Mouse (Mus musculus): ENCODE measurements around the gene Gm43191. TPM values are rescaled to one million over a fixed set of nuclear protein-coding genes. Genes with fewer than 3 reads are reported as not detected.

The Gm43191 gene
- polyA plus RNA-seq, 1 experiment from 2014 or later = not detected

DNA sequence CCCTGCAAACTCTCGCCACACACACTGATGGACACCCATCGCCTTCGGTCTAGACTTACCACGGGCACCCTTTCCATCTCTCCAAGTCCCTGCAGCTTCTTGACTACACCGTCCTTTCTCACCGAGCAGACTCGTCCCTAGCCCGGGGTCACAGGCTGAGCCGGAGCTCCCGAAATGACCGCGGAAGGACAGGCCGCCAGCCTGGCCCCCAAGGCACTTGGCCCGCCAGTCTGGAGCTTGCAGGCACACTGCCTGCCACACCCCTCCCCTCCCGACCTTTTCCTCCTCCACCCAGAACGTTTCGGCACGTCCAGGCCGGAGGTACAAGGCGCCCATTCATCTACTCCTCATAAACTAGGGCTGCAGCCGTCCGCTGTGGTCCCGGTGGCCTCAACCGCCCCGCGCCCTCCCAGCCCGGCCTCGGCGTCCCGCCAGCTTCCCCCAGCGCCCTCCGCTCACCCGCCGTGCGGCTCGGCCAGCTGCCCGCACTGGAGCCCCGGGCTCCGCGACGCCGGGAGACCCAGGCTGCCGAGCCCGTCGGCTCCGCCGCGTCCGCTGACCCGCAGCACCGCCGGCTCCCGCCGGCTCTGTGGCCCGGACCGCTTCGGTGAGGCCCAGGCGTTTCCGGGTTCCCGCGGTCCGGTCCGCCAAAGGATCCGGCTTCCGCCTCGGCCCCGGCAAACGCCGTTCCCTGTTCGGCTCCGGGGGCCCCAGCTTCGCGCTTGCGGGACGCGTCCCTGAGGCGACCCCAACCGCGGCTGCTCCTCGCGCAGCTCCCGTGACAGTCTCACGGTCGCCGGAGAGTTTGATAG is 30.8 kb upstream of the Gm43191 start:
- under 1% methylated on average over 77 of the region's 85 CpGs for WGBS (ENCODE audit: insufficient replicate concordance)
- H3K27ac ChIP-seq (ENCODE audit: low read depth, low read length) = peak overlapping the region; percentile 72
- H3K4me2 ChIP-seq = peak overlapping the region; percentile 89
- H3K36me3 ChIP-seq (ENCODE audit: control insufficient read depth, insufficient read depth, low read length) = no peaks in the 10 kb centered on the region
- peak; percentile 84 for ATAC-seq (replicated peaks; ENCODE audit: insufficient number of reproducible peaks, low FRiP score, low TSS enrichment)
- no peaks in the 10 kb centered on the region for H3K27me3 ChIP-seq (ENCODE audit: control insufficient read depth, insufficient read depth, low read length)
- peak overlapping the region; percentile 88 for H3K9ac ChIP-seq (ENCODE audit: low read depth, low read length)
- peak overlapping the region; percentile 79 for H3K4me3 ChIP-seq (ENCODE audit: low read depth, low read length)
- peaks cover 8% of the 10 kb centered on the region for H3K4me1 ChIP-seq (ENCODE audit: control insufficient read depth, insufficient read depth, low read length)
- no peaks in the 10 kb centered on the region for H3K9me3 ChIP-seq (replicated peaks; ENCODE audit: control insufficient read depth, low read length)

DNA sequence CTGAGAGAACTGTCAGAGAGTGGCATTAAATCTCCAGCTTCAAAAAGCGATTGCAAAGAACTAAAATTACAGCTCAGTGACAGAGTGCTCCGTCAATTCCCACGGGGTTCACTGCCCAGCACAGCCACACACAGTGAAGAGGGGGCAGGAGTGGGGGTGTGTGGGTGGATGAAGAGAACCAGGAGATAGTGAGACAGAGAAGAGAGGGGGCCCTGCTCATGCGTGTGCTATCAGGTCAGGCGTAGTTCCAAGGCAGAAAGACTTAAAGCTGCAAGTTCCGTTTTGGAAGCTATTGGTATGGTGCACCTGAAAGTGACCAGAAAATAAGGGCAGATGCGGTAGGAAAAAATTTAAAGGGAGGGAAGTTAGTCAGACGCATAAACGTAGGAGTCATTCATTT is 29.9 kb upstream of the Gm43191 start:
- H3K9ac ChIP-seq (ENCODE audit: low read depth, low read length) = peak overlapping the region; percentile 88
- peak overlapping the region; percentile 89 for H3K4me2 ChIP-seq
- H3K27me3 ChIP-seq (ENCODE audit: control insufficient read depth, insufficient read depth, low read length) = no peaks in the 10 kb centered on the region
- no peak overlapping the region for H3K27ac ChIP-seq (ENCODE audit: low read depth, low read length)
- WGBS (ENCODE audit: insufficient replicate concordance) = 27% methylated on average over 9 of the region's 9 CpGs
- H3K36me3 ChIP-seq (ENCODE audit: control insufficient read depth, insufficient read depth, low read length) = no peaks in the 10 kb centered on the region
- H3K4me3 ChIP-seq (ENCODE audit: low read depth, low read length) = peak overlapping the region; percentile 79
- no peaks in the 10 kb centered on the region for H3K9me3 ChIP-seq (replicated peaks; ENCODE audit: control insufficient read depth, low read length)
- peaks cover 8% of the 10 kb centered on the region for H3K4me1 ChIP-seq (ENCODE audit: control insufficient read depth, insufficient read depth, low read length)
- ATAC-seq (replicated peaks; ENCODE audit: insufficient number of reproducible peaks, low FRiP score, low TSS enrichment) = peak; percentile 63; the same call in 1 of the 2 replicates

DNA sequence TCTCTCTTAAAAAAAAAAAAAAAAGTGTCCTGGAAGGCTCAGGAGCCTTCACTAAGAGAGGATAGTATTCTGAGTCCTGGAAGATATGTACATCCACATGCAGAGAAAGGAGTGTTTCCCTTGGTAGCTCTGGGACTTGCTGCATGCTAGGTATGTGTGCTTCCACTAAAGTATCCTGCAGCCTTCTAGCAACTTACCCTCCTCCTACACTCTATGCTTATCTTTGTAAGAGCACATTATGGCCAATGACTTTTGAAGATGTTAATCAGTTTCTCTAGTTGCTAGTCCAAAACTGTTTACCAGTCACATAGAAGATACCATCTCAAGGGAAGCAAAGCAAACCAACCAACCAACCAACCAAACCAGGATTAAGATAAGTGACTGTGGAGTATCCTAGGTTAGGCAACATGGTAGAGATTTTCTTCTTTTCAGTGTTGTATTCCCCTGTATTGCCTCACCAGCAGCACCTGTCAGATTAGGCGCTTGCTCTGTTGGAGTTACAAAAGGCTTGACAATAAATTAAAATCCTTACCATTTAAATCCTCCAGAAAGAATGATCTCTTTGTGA is 24.7 kb upstream of the Gm43191 start:
- no peaks in the 10 kb centered on the region for H3K36me3 ChIP-seq (ENCODE audit: control insufficient read depth, insufficient read depth, low read length)
- H3K27me3 ChIP-seq (ENCODE audit: control insufficient read depth, insufficient read depth, low read length) = no peaks in the 10 kb centered on the region
- no peak overlapping the region for H3K9ac ChIP-seq (ENCODE audit: low read depth, low read length)
- no peak overlapping the region for H3K4me3 ChIP-seq (ENCODE audit: low read depth, low read length)
- H3K4me1 ChIP-seq (ENCODE audit: control insufficient read depth, insufficient read depth, low read length) = peaks cover under 1% of the 10 kb centered on the region
- WGBS (ENCODE audit: insufficient replicate concordance) = 92% methylated on average over 1 of the region's 1 CpGs
- no peak overlapping the region for H3K27ac ChIP-seq (ENCODE audit: low read depth, low read length)
- no peaks in the 10 kb centered on the region for H3K9me3 ChIP-seq (replicated peaks; ENCODE audit: control insufficient read depth, low read length)
- no peak for ATAC-seq (replicated peaks; ENCODE audit: insufficient number of reproducible peaks, low FRiP score, low TSS enrichment)
- H3K4me2 ChIP-seq = no peak overlapping the region

DNA sequence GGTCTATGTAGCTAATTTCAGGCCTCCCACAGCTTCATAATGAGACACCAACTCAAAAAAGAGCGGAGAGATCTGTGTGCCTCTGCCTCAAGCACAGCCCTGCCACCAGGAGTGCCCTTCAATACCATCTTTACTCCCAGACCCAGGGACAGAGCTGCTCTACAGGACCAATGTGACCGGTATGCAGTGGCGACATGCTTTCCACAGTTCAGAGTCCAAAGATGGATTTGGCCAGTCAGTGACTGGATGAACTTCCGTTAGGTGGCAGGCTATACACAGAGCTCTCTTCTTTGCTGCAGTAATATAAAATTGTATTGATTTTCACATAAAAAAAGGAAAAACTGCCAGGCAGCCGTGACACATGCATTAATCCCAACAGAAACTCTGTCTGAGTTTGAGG is 22.8 kb upstream of the Gm43191 start:
- H3K27me3 ChIP-seq (ENCODE audit: control insufficient read depth, insufficient read depth, low read length) = no peaks in the 10 kb centered on the region
- no peak overlapping the region for H3K27ac ChIP-seq (ENCODE audit: low read depth, low read length)
- ATAC-seq (replicated peaks; ENCODE audit: insufficient number of reproducible peaks, low FRiP score, low TSS enrichment) = no peak
- no peaks in the 10 kb centered on the region for H3K9me3 ChIP-seq (replicated peaks; ENCODE audit: control insufficient read depth, low read length)
- no peak overlapping the region for H3K4me2 ChIP-seq
- no peak overlapping the region for H3K4me3 ChIP-seq (ENCODE audit: low read depth, low read length)
- H3K4me1 ChIP-seq (ENCODE audit: control insufficient read depth, insufficient read depth, low read length) = no peaks in the 10 kb centered on the region
- WGBS (ENCODE audit: insufficient replicate concordance) = 93% methylated on average over 5 of the region's 5 CpGs
- no peaks in the 10 kb centered on the region for H3K36me3 ChIP-seq (ENCODE audit: control insufficient read depth, insufficient read depth, low read length)
- no peak overlapping the region for H3K9ac ChIP-seq (ENCODE audit: low read depth, low read length)

DNA sequence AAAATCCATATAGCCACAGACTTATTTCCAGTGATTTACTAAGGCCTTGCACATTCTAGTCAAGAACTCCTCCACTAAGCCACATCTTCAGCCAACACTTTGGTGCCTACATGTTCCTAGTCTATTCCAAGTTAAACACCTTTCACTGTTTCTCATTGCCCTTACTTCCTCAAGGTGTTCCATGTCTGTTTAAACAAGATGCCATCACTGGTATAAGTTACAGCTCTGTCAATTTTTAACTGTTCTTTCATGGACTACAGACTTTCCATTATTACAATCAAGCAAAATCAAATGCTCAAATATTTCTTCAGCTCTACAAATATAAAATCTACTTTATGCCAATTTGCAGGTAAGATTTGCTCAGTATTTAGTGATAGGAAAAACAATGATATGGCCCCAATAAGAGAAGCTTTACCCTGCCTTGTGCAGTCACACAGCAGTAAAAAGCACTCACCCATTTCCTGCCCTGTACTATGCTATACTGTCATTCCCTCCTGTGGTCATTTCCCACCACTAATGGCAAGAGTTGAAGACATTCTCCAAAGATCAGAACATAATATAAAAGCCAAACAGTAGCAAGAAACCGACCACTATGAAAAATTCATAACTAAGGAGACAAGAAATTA is 21.7 kb upstream of the Gm43191 start:
- ATAC-seq (replicated peaks; ENCODE audit: insufficient number of reproducible peaks, low FRiP score, low TSS enrichment) = no peak
- no peak overlapping the region for H3K9ac ChIP-seq (ENCODE audit: low read depth, low read length)
- H3K27me3 ChIP-seq (ENCODE audit: control insufficient read depth, insufficient read depth, low read length) = no peaks in the 10 kb centered on the region
- H3K36me3 ChIP-seq (ENCODE audit: control insufficient read depth, insufficient read depth, low read length) = no peaks in the 10 kb centered on the region
- H3K4me1 ChIP-seq (ENCODE audit: control insufficient read depth, insufficient read depth, low read length) = no peaks in the 10 kb centered on the region
- no peak overlapping the region for H3K4me2 ChIP-seq
- H3K9me3 ChIP-seq (replicated peaks; ENCODE audit: control insufficient read depth, low read length) = no peaks in the 10 kb centered on the region
- H3K27ac ChIP-seq (ENCODE audit: low read depth, low read length) = no peak overlapping the region
- 86% methylated on average over 1 of the region's 1 CpGs for WGBS (ENCODE audit: insufficient replicate concordance)
- no peak overlapping the region for H3K4me3 ChIP-seq (ENCODE audit: low read depth, low read length)

DNA sequence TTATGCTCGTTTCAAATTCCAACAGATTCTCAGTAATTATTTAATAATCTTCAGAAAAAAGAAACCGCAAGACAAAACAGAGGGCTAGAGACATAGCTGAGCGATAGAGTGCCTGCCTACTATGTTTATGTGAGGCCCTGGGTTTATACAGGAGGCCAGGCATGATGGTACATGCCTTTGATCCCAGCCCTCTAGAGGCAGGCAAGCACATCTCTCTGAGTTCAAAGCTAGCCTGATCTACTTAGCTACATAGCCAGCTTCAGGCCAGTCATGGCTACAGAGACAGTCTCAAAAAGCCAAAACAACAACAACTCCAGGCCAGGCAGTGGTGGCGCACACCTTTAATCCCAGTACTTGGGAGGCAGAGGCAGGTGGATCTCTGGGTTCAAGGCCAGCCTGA is 20.5 kb upstream of the Gm43191 start:
- WGBS (ENCODE audit: insufficient replicate concordance) = 89% methylated on average over 4 of the region's 4 CpGs
- no peak for ATAC-seq (replicated peaks; ENCODE audit: insufficient number of reproducible peaks, low FRiP score, low TSS enrichment)
- Histone ChIP-seq H3K4me1 (ENCODE audit: control insufficient read depth, insufficient read depth, low read length) (no peaks in the 10 kb centered on the region), H3K9me3 (replicated peaks; ENCODE audit: control insufficient read depth, low read length) (no peaks in the 10 kb centered on the region), H3K4me2 (no peak overlapping the region), H3K9ac (ENCODE audit: low read depth, low read length) (no peak overlapping the region), H3K4me3 (ENCODE audit: low read depth, low read length) (no peak overlapping the region), H3K27ac (ENCODE audit: low read depth, low read length) (no peak overlapping the region), H3K36me3 (ENCODE audit: control insufficient read depth, insufficient read depth, low read length) (no peaks in the 10 kb centered on the region), H3K27me3 (ENCODE audit: control insufficient read depth, insufficient read depth, low read length) (no peaks in the 10 kb centered on the region)

DNA sequence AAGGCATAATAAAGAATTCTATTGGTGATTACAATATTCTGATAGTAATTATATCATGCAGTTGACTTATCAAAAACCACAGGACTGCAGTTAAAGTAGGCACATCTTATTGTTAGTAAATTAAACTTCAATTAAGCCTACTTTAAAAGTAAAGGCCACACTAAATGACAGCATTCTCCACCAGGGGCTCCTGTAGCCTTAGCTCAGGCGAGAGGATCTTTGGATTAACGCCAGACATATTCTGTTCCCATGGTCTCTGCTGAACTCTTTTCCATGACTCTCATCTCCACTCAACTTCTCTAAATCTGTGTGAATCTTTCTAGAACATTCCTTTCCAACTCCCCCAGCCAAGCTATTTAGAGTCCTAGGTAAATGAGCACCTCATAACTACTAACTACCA is 17.7 kb upstream of the Gm43191 start:
- Histone ChIP-seq H3K9ac (ENCODE audit: low read depth, low read length) (no peak overlapping the region), H3K36me3 (ENCODE audit: control insufficient read depth, insufficient read depth, low read length) (no peaks in the 10 kb centered on the region), H3K4me3 (ENCODE audit: low read depth, low read length) (no peak overlapping the region), H3K27me3 (ENCODE audit: control insufficient read depth, insufficient read depth, low read length) (no peaks in the 10 kb centered on the region), H3K27ac (ENCODE audit: low read depth, low read length) (no peak overlapping the region), H3K4me2 (no peak overlapping the region), H3K4me1 (ENCODE audit: control insufficient read depth, insufficient read depth, low read length) (no peaks in the 10 kb centered on the region), H3K9me3 (replicated peaks; ENCODE audit: control insufficient read depth, low read length) (no peaks in the 10 kb centered on the region)
- WGBS (ENCODE audit: insufficient replicate concordance) = 63% methylated on average over 2 of the region's 2 CpGs
- no peak for ATAC-seq (replicated peaks; ENCODE audit: insufficient number of reproducible peaks, low FRiP score, low TSS enrichment)

DNA sequence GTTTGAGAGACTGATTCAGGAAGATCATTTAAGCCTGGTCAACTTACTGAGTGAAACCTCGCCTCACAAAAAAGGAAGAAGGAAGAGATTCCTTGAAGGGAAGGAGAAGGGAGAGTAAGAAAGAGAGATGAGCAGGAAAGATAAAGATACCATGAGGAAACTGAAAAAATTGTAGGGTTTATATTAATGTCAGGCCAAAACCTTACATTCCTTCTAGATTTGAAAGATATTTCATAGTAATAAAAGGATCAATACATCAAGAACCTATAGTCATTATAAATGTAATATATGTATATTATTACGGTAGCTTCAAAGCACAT is 14.6 kb upstream of the Gm43191 start:
- WGBS (ENCODE audit: insufficient replicate concordance) = 84% methylated on average over 2 of the region's 2 CpGs
- no peaks in the 10 kb centered on the region for H3K9me3 ChIP-seq (replicated peaks; ENCODE audit: control insufficient read depth, low read length)
- H3K27ac ChIP-seq (ENCODE audit: low read depth, low read length) = no peak overlapping the region
- H3K4me1 ChIP-seq (ENCODE audit: control insufficient read depth, insufficient read depth, low read length) = no peaks in the 10 kb centered on the region
- no peak overlapping the region for H3K9ac ChIP-seq (ENCODE audit: low read depth, low read length)
- no peak overlapping the region for H3K4me3 ChIP-seq (ENCODE audit: low read depth, low read length)
- no peaks in the 10 kb centered on the region for H3K27me3 ChIP-seq (ENCODE audit: control insufficient read depth, insufficient read depth, low read length)
- no peak for ATAC-seq (replicated peaks; ENCODE audit: insufficient number of reproducible peaks, low FRiP score, low TSS enrichment)
- H3K4me2 ChIP-seq = no peak overlapping the region
- H3K36me3 ChIP-seq (ENCODE audit: control insufficient read depth, insufficient read depth, low read length) = no peaks in the 10 kb centered on the region
